Mouse (Mus musculus): ENCODE measurements around the gene Abca7. TPM values are rescaled to one million over a fixed set of nuclear protein-coding genes. Genes with fewer than 3 reads are reported as not detected.
"Not testable (repeated sequence)": the region's sequence is repeated elsewhere in the genome, so short reads cannot be mapped to it uniquely, and the experiment has no call there.

Gene Abca7
- polyA plus RNA-seq, 1 experiment from 2014 or later = 3.4 TPM

GRCm38 (mm10) chr10:80044087-80044486 lies 47.8 kb downstream of the Abca7 start:
- WGBS = 59% methylated on average over 4 of the region's 4 CpGs
- Histone ChIP-seq H3K36me3 (ENCODE audit: control insufficient read depth, insufficient read depth, low read length) (no peaks in the 10 kb centered on the region), H3K9ac (ENCODE audit: low read depth, low read length) (no peak overlapping the region), H3K4me1 (ENCODE audit: control insufficient read depth, insufficient read depth, low read length) (peaks cover 18% of the 10 kb centered on the region), H3K27me3 (replicated peaks; ENCODE audit: control insufficient read depth, insufficient read depth, low read length) (no peaks in the 10 kb centered on the region), H3K4me2 (ENCODE audit: low read depth, low read length) (no peak overlapping the region), H3K27ac (ENCODE audit: low read length) (no peak overlapping the region), H3K4me3 (ENCODE audit: low read length) (no peak overlapping the region), H3K9me3 (ENCODE audit: control insufficient read depth, low read length) (no peaks in the 10 kb centered on the region)
- ATAC-seq = no peak

- H3K9ac ChIP-seq (ENCODE audit: low read depth, low read length) = 0 out of 2 replicates have a peak overlapping the region, but pooled peaks have one; percentile 21
- not testable (repeated sequence) for H3K9me3 ChIP-seq (ENCODE audit: control insufficient read depth, low read length); H3K4me2 ChIP-seq (ENCODE audit: low read depth, low read length); H3K27me3 ChIP-seq (replicated peaks; ENCODE audit: control insufficient read depth, insufficient read depth, low read length); H3K27ac ChIP-seq (ENCODE audit: low read length); H3K4me3 ChIP-seq (ENCODE audit: low read length); ATAC-seq; H3K36me3 ChIP-seq (ENCODE audit: control insufficient read depth, insufficient read depth, low read length)
- peaks cover 15% of the 10 kb centered on the region for H3K4me1 ChIP-seq (ENCODE audit: control insufficient read depth, insufficient read depth, low read length)
- WGBS = 78% methylated on average over 2 of the region's 4 CpGs
Measured at GRCm38 (mm10) chr10:80045364-80045763, 49.1 kb downstream of the Abca7 start.

GRCm38 (mm10) chr10:80045766-80046165 lies 49.5 kb downstream of the Abca7 start:
- 81% methylated on average over 5 of the region's 5 CpGs for WGBS
- H3K9ac ChIP-seq (ENCODE audit: low read depth, low read length) = 0 out of 2 replicates have a peak overlapping the region, but pooled peaks have one; percentile 21

GRCm38 (mm10) chr10:80047041-80047565 lies 50.8 kb downstream of the Abca7 start, which contains the start of gene Gpx4:
Gene Gpx4, plus strand, starts transcription at chr10:80047166.
- Histone ChIP-seq H3K27me3 (replicated peaks; ENCODE audit: control insufficient read depth, insufficient read depth, low read length) (no peaks in the 10 kb centered on the region), H3K4me2 (ENCODE audit: low read depth, low read length) (no peak within 1 kb of the TSS), H3K4me3 (ENCODE audit: low read length) (no peak within 1 kb of the TSS), H3K9ac (ENCODE audit: low read depth, low read length) (peak within 1 kb of the TSS; percentile 21; the same call in 1 of the 2 replicates), H3K9me3 (ENCODE audit: control insufficient read depth, low read length) (no peaks in the 10 kb centered on the region), H3K36me3 (ENCODE audit: control insufficient read depth, insufficient read depth, low read length) (no peaks in the 10 kb centered on the region), H3K4me1 (ENCODE audit: control insufficient read depth, insufficient read depth, low read length) (peaks cover 31% of the 10 kb centered on the region), H3K27ac (ENCODE audit: low read length) (peak within 1 kb of the TSS; percentile 31; the same call in 1 of the 2 replicates)
- ATAC-seq = no peak
- WGBS = 64% methylated on average over 9 of the region's 9 CpGs

More at GRCm38 (mm10) chr10:80045766-80046165, 49.5 kb downstream of the Abca7 start:
- Histone ChIP-seq H3K4me2 (ENCODE audit: low read depth, low read length) (no peak overlapping the region), H3K4me3 (ENCODE audit: low read length) (no peak overlapping the region), H3K9me3 (ENCODE audit: control insufficient read depth, low read length) (no peaks in the 10 kb centered on the region), H3K27me3 (replicated peaks; ENCODE audit: control insufficient read depth, insufficient read depth, low read length) (no peaks in the 10 kb centered on the region), H3K4me1 (ENCODE audit: control insufficient read depth, insufficient read depth, low read length) (peaks cover 19% of the 10 kb centered on the region), H3K36me3 (ENCODE audit: control insufficient read depth, insufficient read depth, low read length) (no peaks in the 10 kb centered on the region), H3K27ac (ENCODE audit: low read length) (no peak overlapping the region)
- no peak for ATAC-seq

GRCm38 (mm10) chr10:80048396-80048795 lies 52.1 kb downstream of the Abca7 start:
- Histone ChIP-seq H3K4me3 (ENCODE audit: low read length) (no peak overlapping the region), H3K9me3 (ENCODE audit: control insufficient read depth, low read length) (no peaks in the 10 kb centered on the region), H3K4me2 (ENCODE audit: low read depth, low read length) (no peak overlapping the region), H3K27me3 (replicated peaks; ENCODE audit: control insufficient read depth, insufficient read depth, low read length) (no peaks in the 10 kb centered on the region), H3K27ac (ENCODE audit: low read length) (peak overlapping the region; percentile 65), H3K36me3 (ENCODE audit: control insufficient read depth, insufficient read depth, low read length) (no peaks in the 10 kb centered on the region), H3K9ac (ENCODE audit: low read depth, low read length) (no peak overlapping the region), H3K4me1 (ENCODE audit: control insufficient read depth, insufficient read depth, low read length) (peaks cover 37% of the 10 kb centered on the region)
- ATAC-seq = no peak
- WGBS = 42% methylated on average over 5 of the region's 5 CpGs

- Histone ChIP-seq H3K4me2 (ENCODE audit: low read depth, low read length) (no peak overlapping the region), H3K4me3 (ENCODE audit: low read length) (no peak overlapping the region), H3K9me3 (ENCODE audit: control insufficient read depth, low read length) (no peaks in the 10 kb centered on the region), H3K4me1 (ENCODE audit: control insufficient read depth, insufficient read depth, low read length) (peaks cover 37% of the 10 kb centered on the region), H3K27ac (ENCODE audit: low read length) (peak overlapping the region; percentile 65), H3K36me3 (ENCODE audit: control insufficient read depth, insufficient read depth, low read length) (no peaks in the 10 kb centered on the region), H3K27me3 (replicated peaks; ENCODE audit: control insufficient read depth, insufficient read depth, low read length) (no peaks in the 10 kb centered on the region), H3K9ac (ENCODE audit: low read depth, low read length) (no peak overlapping the region)
- 48% methylated on average over 3 of the region's 3 CpGs for WGBS
- no peak for ATAC-seq
Measured at GRCm38 (mm10) chr10:80048834-80049233, 52.5 kb downstream of the Abca7 start.

- Histone ChIP-seq H3K4me3 (ENCODE audit: low read length) (no peak overlapping the region), H3K9me3 (ENCODE audit: control insufficient read depth, low read length) (no peaks in the 10 kb centered on the region), H3K9ac (ENCODE audit: low read depth, low read length) (peak overlapping the region; percentile 36; the same call in 1 of the 2 replicates), H3K4me2 (ENCODE audit: low read depth, low read length) (no peak overlapping the region; the same call in 1 of the 2 replicates), H3K4me1 (ENCODE audit: control insufficient read depth, insufficient read depth, low read length) (peaks cover 42% of the 10 kb centered on the region), H3K36me3 (ENCODE audit: control insufficient read depth, insufficient read depth, low read length) (peaks cover under 1% of the 10 kb centered on the region; the same call in 1 of the 2 replicates), H3K27ac (ENCODE audit: low read length) (peak overlapping the region; percentile 85), H3K27me3 (replicated peaks; ENCODE audit: control insufficient read depth, insufficient read depth, low read length) (no peaks in the 10 kb centered on the region)
- no peak for ATAC-seq
- WGBS = 49% methylated on average over 6 of the region's 6 CpGs
Measured at GRCm38 (mm10) chr10:80050244-80050643, 54.0 kb downstream of the Abca7 start.

- Histone ChIP-seq H3K4me3 (ENCODE audit: low read length) (no peak overlapping the region), H3K9me3 (ENCODE audit: control insufficient read depth, low read length) (no peaks in the 10 kb centered on the region), H3K4me2 (ENCODE audit: low read depth, low read length) (peak overlapping the region; percentile 6; the same call in 1 of the 2 replicates), H3K36me3 (ENCODE audit: control insufficient read depth, insufficient read depth, low read length) (peaks cover 2% of the 10 kb centered on the region; the same call in 1 of the 2 replicates), H3K4me1 (ENCODE audit: control insufficient read depth, insufficient read depth, low read length) (peaks cover 48% of the 10 kb centered on the region), H3K9ac (ENCODE audit: low read depth, low read length) (peak overlapping the region; percentile 36), H3K27me3 (replicated peaks; ENCODE audit: control insufficient read depth, insufficient read depth, low read length) (no peaks in the 10 kb centered on the region), H3K27ac (ENCODE audit: low read length) (peak overlapping the region; percentile 85)
- 32% methylated on average over 15 of the region's 15 CpGs for WGBS
- ATAC-seq = no peak
Measured at GRCm38 (mm10) chr10:80050885-80051617, 54.8 kb downstream of the Abca7 start.

GRCm38 (mm10) chr10:80051618-80052373 lies 55.5 kb downstream of the Abca7 start:
- Histone ChIP-seq H3K4me3 (ENCODE audit: low read length) (no peak overlapping the region), H3K27me3 (replicated peaks; ENCODE audit: control insufficient read depth, insufficient read depth, low read length) (no peaks in the 10 kb centered on the region), H3K4me1 (ENCODE audit: control insufficient read depth, insufficient read depth, low read length) (peaks cover 48% of the 10 kb centered on the region), H3K9ac (ENCODE audit: low read depth, low read length) (peak overlapping the region; percentile 34), H3K9me3 (ENCODE audit: control insufficient read depth, low read length) (no peaks in the 10 kb centered on the region), H3K4me2 (ENCODE audit: low read depth, low read length) (0 out of 2 replicates have a peak overlapping the region, but pooled peaks have one; percentile 18), H3K27ac (ENCODE audit: low read length) (peak overlapping the region; percentile 85), H3K36me3 (ENCODE audit: control insufficient read depth, insufficient read depth, low read length) (peaks cover 5% of the 10 kb centered on the region; the same call in 1 of the 2 replicates)
- WGBS = 34% methylated on average over 13 of the region's 14 CpGs
- peak; percentile 36 for ATAC-seq

Data from intestine, embryonic 16.5 days (tissue).